Mouse (Mus musculus) embryonic fibroblast, embryonic 13.5 days (primary cell): ENCODE data around the gene Nat10.

Source experiments
- CTCF ChIP-seq: IDR thresholded peaks from 2 replicates; pipeline ENCODE4 v1.5.1; 2011; ENCODE audit warnings: mild to moderate bottlenecking, control low read depth, low read length, moderate library complexity, borderline replicate concordance; ENCODE audit not compliant: insufficient read depth
- POLR2A ChIP-seq: IDR thresholded peaks from 2 replicates; pipeline ENCODE4 v1.6.1; 2011; ENCODE audit warnings: low read depth, mild to moderate bottlenecking, control low read depth, low read length, moderate library complexity

DNA sequence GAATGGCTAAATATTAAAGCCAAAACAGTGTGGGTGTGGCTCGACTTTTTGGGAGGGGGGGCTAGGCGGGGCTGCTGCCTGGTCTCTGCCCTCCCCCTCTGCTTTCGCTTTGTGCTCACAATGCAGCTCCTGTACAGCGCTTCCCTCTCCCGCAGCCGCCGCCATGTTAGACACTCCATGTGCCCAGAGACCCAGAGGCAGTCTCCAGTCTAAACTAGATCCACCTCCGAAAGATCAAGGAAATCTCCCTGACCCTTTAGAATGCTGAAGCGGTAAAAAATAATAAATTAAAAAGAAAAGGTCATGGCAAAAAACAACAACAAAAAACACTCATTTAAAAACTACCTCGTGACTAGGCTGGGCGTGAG is 34.8 kb upstream of the Nat10 start:
- peak; percentile 85 for TF ChIP-seq POLR2A
- no peak for TF ChIP-seq CTCF
